Mouse (Mus musculus) neural tube, embryonic 14.5 days (tissue): ENCODE measurements around the gene Trappc10. TPM values are rescaled to one million over a fixed set of nuclear protein-coding genes. Genes with fewer than 3 reads are reported as not detected.
A peak's percentile ranks its signal among the peaks of the same experiment; 100 is the strongest.

Experiments
- ATAC-seq: fragments of 200-750 bp; cut with Nextera tagmentation; 2 replicates; pipeline ENCODE4 v1.8.0; 2017; ENCODE audit warnings: low read depth, mild to moderate bottlenecking, moderate TSS enrichment, moderate library complexity
- H3K27ac ChIP-seq: fragments of 300-500 bp; sonication (generic); 2 replicates; pipeline ENCODE4 v1.5.1; 2014; ENCODE audit warnings: low read depth, mild to moderate bottlenecking, control low read depth, low read length, moderate library complexity, mixed read lengths
- H3K27me3 ChIP-seq: fragments of 300-500 bp; sonication (generic); 2 replicates; pipeline ENCODE4 v1.6.1; 2014; ENCODE audit warnings: low read length; ENCODE audit not compliant: control insufficient read depth, insufficient read depth
- H3K36me3 ChIP-seq: fragments of 300-500 bp; sonication (generic); 2 replicates; pipeline ENCODE4 v1.6.1; 2014; ENCODE audit warnings: low read length, mixed read lengths; ENCODE audit not compliant: control insufficient read depth, insufficient read depth
- H3K4me1 ChIP-seq: fragments of 300-500 bp; sonication (generic); 2 replicates; pipeline ENCODE4 v1.6.1; 2014; ENCODE audit warnings: low read length; ENCODE audit not compliant: control insufficient read depth, insufficient read depth
- H3K4me2 ChIP-seq: fragments of 300-500 bp; sonication (generic); 2 replicates; pipeline ENCODE4 v1.6.1; 2014; ENCODE audit warnings: mild to moderate bottlenecking, low read depth, low read length, control low read depth
- H3K4me3 ChIP-seq: fragments of 300-500 bp; sonication (generic); 2 replicates; pipeline ENCODE4 v1.5.1; 2014; ENCODE audit warnings: low read depth, low read length, control low read depth, mixed read lengths
- H3K9ac ChIP-seq: fragments of 300-500 bp; sonication (generic); replicated peaks from 2 replicates; pipeline ENCODE4 v1.6.1; 2014; ENCODE audit warnings: low read depth, mild to moderate bottlenecking, control low read depth, low read length, mixed read lengths
- H3K9me3 ChIP-seq: fragments of 300-500 bp; sonication (generic); 2 replicates; pipeline ENCODE4 v1.6.1; 2016; ENCODE audit warnings: low read length; ENCODE audit not compliant: control insufficient read depth
- WGBS: fragments of 180-500 bp; shearing (Covaris S2); extraction: QIAGEN DNeasy Blood & Tissue Kit; methylation state at CpG from one replicate; pipeline ENCODE4 v1.1.7; 2014; 5-methylcytosine and 5-hydroxymethylcytosine counted together
- polyA plus RNA-seq: library from polyadenylated mRNA; unstranded; fragments of >200 nt; fragmentation: Nextera tagmentation; extraction: Ambion mirVana; gene quantifications from 2 replicates; pipeline ENCODE4 v1.2.1, GENCODE M21; 2014

The Trappc10 gene
- polyA plus RNA-seq, 1 experiment from 2014 or later: 43.2 TPM

DNA sequence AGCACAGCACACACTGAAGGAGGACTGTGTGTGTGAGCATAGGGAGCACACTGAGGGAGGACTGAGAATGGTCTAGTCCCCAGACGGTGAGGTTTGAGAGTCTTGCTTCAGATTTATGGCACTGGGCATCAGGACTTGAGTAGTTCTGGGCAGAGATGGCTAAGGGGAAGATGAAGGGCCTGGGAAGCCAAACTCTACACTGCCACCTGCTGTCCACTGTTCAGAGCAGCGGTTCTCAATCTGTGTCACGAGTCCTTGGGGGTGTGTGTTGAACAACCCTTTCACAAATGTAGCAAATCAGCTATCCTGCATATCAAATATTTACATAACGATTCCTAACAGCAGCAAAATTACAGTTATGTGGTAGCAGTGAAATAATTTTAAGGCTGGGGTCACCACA is 80.5 kb downstream of the Trappc10 start:
- ATAC-seq: no peak
- H3K27ac ChIP-seq: no peak overlapping the region
- H3K9ac ChIP-seq: no peak overlapping the region
- no peak overlapping the region for H3K4me3 ChIP-seq
- no peaks in the 10 kb centered on the region for H3K27me3 ChIP-seq
- no peak overlapping the region for H3K4me2 ChIP-seq
- 33% methylated on average over 4 of the region's 4 CpGs for WGBS
- peaks cover 10% of the 10 kb centered on the region for H3K4me1 ChIP-seq
- peaks cover 34% of the 10 kb centered on the region for H3K36me3 ChIP-seq
- H3K9me3 ChIP-seq: no peaks in the 10 kb centered on the region

DNA sequence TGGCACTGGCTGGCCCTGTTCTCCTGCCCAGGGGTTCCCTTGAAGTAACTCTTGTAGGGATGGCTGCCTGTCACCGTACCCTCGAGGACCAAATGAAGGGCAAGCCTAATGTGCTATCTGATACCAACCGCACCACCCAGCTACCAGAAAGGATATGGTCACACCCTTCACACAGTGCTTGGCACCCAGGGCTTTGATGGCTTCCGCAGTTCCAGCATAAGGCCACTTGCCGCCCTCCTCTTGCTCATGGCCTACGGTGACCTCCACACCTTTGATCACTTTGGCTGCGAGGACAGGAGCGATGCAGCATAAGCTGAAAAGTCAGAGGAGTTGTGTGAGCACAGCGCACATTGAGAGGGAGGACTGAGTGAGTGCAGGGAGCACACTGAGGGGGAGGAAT is 81.2 kb downstream of the Trappc10 start:
- Histone ChIP-seq H3K9ac (no peak overlapping the region), H3K4me2 (no peak overlapping the region), H3K36me3 (peaks cover 34% of the 10 kb centered on the region), H3K27ac (no peak overlapping the region), H3K4me3 (no peak overlapping the region), H3K27me3 (no peaks in the 10 kb centered on the region), H3K9me3 (no peaks in the 10 kb centered on the region), H3K4me1 (0 out of 2 replicates have a peak, but pooled peaks cover 3% of the 10 kb centered on the region)
- ATAC-seq: no peak
- WGBS: 95% methylated on average over 9 of the region's 9 CpGs

GRCm38 (mm10) chr10:78162646-78163045 is 81.8 kb downstream of the Trappc10 start:
- Histone ChIP-seq H3K27me3 (no peaks in the 10 kb centered on the region), H3K9ac (no peak overlapping the region), H3K4me1 (0 out of 2 replicates have a peak, but pooled peaks cover 3% of the 10 kb centered on the region), H3K9me3 (no peaks in the 10 kb centered on the region), H3K36me3 (peaks cover 34% of the 10 kb centered on the region), H3K4me3 (no peak overlapping the region), H3K4me2 (no peak overlapping the region), H3K27ac (no peak overlapping the region)
- ATAC-seq: no peak
- 93% methylated on average over 12 of the region's 12 CpGs for WGBS

DNA sequence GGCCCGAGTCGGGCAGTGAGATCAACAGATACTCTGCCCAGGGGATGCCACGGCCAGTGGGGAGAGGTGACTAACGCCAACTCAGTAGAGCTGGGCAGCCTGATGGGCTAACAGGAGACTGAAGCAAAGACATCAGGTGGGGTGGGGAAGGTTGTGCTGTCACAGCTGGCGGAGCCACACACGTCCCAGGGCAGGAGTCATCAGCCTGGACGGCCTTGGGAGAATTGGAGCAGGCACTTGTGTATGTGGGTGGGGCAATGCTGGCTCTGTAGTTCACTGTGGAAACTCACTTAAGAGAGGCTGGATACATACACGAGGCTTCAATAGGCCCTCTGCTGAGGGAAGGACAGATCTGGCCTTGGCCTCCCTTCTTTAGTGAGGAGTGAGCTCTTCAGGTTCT is 83.3 kb downstream of the Trappc10 start:
- Histone ChIP-seq H3K4me3 (no peak overlapping the region), H3K27me3 (no peaks in the 10 kb centered on the region), H3K36me3 (peaks cover 27% of the 10 kb centered on the region), H3K4me1 (0 out of 2 replicates have a peak, but pooled peaks cover 3% of the 10 kb centered on the region), H3K27ac (no peak overlapping the region), H3K9me3 (no peaks in the 10 kb centered on the region), H3K9ac (no peak overlapping the region), H3K4me2 (no peak overlapping the region)
- WGBS: 89% methylated on average over 8 of the region's 8 CpGs
- no peak for ATAC-seq

DNA sequence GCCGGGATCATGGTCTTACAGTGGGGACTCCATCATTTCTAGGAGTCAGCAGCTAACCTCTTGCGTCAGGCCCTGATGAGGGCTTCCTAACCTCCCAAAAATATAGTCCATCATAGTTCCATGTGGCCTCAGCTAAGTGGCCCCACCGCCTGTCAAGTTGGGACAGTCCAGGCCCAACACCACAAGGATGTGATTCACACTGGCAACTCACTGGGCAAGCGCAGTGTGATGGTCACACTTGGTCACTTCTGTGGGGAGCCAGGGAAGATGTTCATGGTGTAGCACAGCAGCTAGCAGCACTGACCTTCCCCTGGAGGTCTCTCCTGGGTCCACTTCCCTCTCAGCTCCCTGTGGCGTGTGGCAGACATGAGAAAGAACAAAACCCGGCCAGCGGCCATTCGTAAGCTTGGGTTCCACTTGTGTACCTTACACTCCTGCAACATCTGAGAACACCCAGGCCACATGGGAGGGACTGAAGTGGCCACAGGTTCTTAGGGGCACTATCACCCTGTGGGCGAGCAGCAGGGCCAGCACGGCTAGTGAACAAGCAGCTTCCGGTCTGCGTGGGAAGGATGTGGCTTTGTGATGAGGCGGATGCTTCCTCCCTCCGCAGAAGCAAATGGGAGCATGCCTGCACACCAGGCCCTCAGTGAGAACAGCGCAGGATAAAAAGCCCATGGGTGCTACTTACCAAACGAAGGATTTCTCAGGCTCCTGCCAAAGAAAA is 83.9 kb downstream of the Trappc10 start:
- H3K4me2 ChIP-seq: no peak overlapping the region
- ATAC-seq: no peak; the same call in 1 of the 2 replicates
- no peaks in the 10 kb centered on the region for H3K9me3 ChIP-seq
- WGBS: 91% methylated on average over 16 of the region's 16 CpGs
- H3K4me3 ChIP-seq: no peak overlapping the region
- no peaks in the 10 kb centered on the region for H3K27me3 ChIP-seq
- H3K9ac ChIP-seq: no peak overlapping the region
- peaks cover 27% of the 10 kb centered on the region for H3K36me3 ChIP-seq
- 0 out of 2 replicates have a peak, but pooled peaks cover 3% of the 10 kb centered on the region for H3K4me1 ChIP-seq
- no peak overlapping the region for H3K27ac ChIP-seq

GRCm38 (mm10) chr10:78159906-78160305 is 84.5 kb downstream of the Trappc10 start:
- H3K27ac ChIP-seq: no peak overlapping the region
- H3K4me1 ChIP-seq: 0 out of 2 replicates have a peak, but pooled peaks cover 3% of the 10 kb centered on the region
- 0 out of 2 replicates have a peak overlapping the region, but pooled peaks have one; percentile 21 for H3K9ac ChIP-seq
- peaks cover 27% of the 10 kb centered on the region for H3K36me3 ChIP-seq
- no peaks in the 10 kb centered on the region for H3K9me3 ChIP-seq
- no peak overlapping the region for H3K4me3 ChIP-seq
- ATAC-seq: peak; percentile 83
- H3K4me2 ChIP-seq: peak overlapping the region; percentile 32
- no peaks in the 10 kb centered on the region for H3K27me3 ChIP-seq
- WGBS: 3% methylated on average over 7 of the region's 7 CpGs

GRCm38 (mm10) chr10:78159252-78159878 is 85.1 kb downstream of the Trappc10 start:
- no peak overlapping the region for H3K4me3 ChIP-seq
- H3K27me3 ChIP-seq: no peaks in the 10 kb centered on the region
- 0 out of 2 replicates have a peak overlapping the region, but pooled peaks have one; percentile 21 for H3K9ac ChIP-seq
- H3K27ac ChIP-seq: no peak overlapping the region
- peak overlapping the region; percentile 32 for H3K4me2 ChIP-seq
- 14% methylated on average over 17 of the region's 17 CpGs for whole genome bisulfite sequencing
- H3K9me3 ChIP-seq: no peaks in the 10 kb centered on the region
- ATAC-seq: 0 out of 2 replicates have a peak, but pooled peaks have one; percentile 25
- 0 out of 2 replicates have a peak, but pooled peaks cover 3% of the 10 kb centered on the region for H3K4me1 ChIP-seq
- peaks cover 21% of the 10 kb centered on the region for H3K36me3 ChIP-seq

- ATAC-seq: no peak
- H3K9me3 ChIP-seq: no peaks in the 10 kb centered on the region
- H3K9ac ChIP-seq: no peak overlapping the region
- no peak overlapping the region for H3K4me2 ChIP-seq
- H3K4me1 ChIP-seq: 0 out of 2 replicates have a peak, but pooled peaks cover 3% of the 10 kb centered on the region
- 92% methylated on average over 15 of the region's 15 CpGs for WGBS
- H3K4me3 ChIP-seq: no peak overlapping the region
- no peak overlapping the region for H3K27ac ChIP-seq
- H3K27me3 ChIP-seq: no peaks in the 10 kb centered on the region
- H3K36me3 ChIP-seq: peaks cover 14% of the 10 kb centered on the region
Observed at GRCm38 (mm10) chr10:78158041-78158440, 86.4 kb downstream of the Trappc10 start.

- H3K4me2 ChIP-seq: no peak overlapping the region
- H3K4me3 ChIP-seq: no peak overlapping the region
- no peaks in the 10 kb centered on the region for H3K9me3 ChIP-seq
- no peak overlapping the region for H3K9ac ChIP-seq
- 0 out of 2 replicates have a peak, but pooled peaks cover 3% of the 10 kb centered on the region for H3K4me1 ChIP-seq
- peaks cover 3% of the 10 kb centered on the region; the same call in 1 of the 2 replicates for H3K36me3 ChIP-seq
- H3K27ac ChIP-seq: no peak overlapping the region
- ATAC-seq: no peak
- H3K27me3 ChIP-seq: no peaks in the 10 kb centered on the region
- 81% methylated on average over 6 of the region's 6 CpGs for WGBS
Observed at GRCm38 (mm10) chr10:78156926-78157325, 87.5 kb downstream of the Trappc10 start.
